Mouse (Mus musculus) bone marrow macrophage, adult 2 months (primary cell): ENCODE measurements around the gene Ehmt2.

ENCODE experiments used
- CTCF ChIP-seq: IDR thresholded peaks from 2 replicates; pipeline ENCODE4 v1.5.1; 2012; ENCODE audit warnings: low read depth, mild to moderate bottlenecking, low read length, moderate library complexity
- POLR2A ChIP-seq: IDR thresholded peaks from 2 replicates; pipeline ENCODE4 v1.6.1; 2012; ENCODE audit warnings: mild to moderate bottlenecking, low read depth, low read length, borderline replicate concordance

GRCm38 (mm10) chr17:34879336-34879879, 18.9 kb upstream of the Ehmt2 start, which contains the start of gene Zbtb12:
- TF ChIP-seq POLR2A (no peak), CTCF (no peak)
